Mouse (Mus musculus): ENCODE measurements around the gene Gm10135.
"Not testable (repeated sequence)": the region's sequence is repeated elsewhere in the genome, so short reads cannot be mapped to it uniquely, and the experiment has no call there.

The Gm10135 gene

DNA sequence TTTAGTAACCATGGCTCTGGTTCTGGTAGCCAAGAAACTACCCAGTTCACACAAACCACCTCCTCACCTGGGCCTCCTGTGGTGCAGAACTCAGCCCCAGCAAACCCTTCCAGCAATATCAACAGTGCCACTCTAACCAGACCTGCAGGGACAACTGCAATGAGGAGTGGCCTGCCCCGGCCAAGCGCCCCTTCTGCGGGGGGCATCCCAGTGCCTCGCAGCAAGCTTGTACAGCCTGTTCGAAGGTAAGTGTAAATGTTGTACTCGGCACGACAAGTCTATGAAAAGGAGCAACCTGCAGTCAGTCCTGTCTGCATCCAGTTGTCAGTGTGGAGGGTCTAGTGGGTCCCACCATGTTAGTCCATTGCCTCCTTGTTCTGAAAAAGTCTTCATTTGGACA is at the start of gene Gm10135:
Gene Gm10135 (minus strand): TSS at position 101 of the 400 bp plus-strand sequence.
- DNase-seq = no peak

DNA sequence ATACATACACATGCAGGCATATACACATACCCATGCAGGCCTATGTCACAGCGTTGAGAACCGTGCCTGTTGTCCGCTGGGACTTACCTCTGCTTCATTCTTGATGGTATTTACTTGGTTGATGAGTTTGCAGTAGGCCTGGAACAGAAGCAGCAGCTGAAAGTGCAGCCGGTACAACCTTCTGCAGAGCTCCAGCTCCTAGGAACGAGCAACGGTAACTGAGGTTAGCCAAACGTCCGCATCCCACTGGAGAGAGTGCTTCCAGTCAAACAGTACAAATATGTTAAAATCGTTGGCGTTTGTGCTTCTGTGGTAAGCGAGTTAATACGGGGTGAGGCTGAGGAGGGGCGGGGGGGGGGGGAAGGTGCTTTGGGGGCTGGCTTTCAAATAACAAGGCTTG is 49.3 kb upstream of the Gm10135 start:
- no peak for DNase-seq

DNA sequence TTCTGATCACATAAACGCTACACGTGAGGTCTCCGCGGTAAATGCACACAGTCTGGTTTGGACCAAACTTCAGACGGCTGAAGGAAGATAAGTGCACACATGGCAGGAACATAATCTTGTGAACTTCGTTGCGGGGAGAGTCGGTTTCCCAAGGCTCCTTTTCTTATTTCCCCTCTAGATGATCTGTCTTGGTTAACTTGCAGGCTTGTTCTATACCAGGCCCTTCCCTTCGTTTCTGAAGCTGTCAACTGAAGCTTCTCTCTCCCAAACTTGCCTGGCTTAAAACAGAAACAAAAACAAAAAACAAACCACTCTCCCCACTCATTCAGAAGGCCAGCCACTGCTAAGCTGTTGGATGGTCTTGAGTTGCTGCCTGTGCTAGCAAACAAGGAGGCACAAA is 40.2 kb upstream of the Gm10135 start:
- DNase-seq = no peak

DNA sequence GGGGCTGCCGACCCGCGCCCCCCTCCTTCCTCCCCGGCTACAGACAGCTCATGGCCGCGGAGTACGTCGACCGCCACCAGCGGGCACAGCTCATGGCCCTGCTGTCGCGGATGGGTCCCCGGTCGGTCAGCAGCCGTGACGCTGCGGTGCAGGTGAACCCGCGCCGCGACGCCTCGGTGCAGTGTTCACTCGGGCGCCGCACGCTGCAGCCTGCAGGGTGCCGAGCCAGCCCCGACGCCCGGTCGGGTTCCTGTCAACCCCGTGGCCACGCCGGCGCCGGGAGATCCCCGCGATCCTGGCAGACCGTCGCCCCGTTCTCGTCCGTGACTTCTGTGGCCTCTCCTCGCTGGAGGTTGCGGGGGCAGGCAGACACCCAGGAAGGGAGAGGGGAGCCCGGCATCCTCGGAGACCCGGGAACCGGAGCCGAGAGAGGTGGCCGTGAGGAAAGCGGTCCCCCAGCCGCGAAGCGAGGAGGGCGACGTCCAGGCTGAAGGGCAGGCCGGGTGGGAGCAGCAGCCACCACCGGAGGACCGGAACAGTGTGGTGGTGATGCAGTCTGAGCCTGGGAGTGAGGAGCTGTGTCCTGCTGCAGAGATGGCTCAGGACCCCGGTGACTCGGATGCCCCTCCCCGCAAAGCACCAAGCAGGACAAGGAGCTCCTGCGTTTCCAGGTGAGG is 39.2 kb upstream of the Gm10135 start:
- peak in 1 of 2 experiments; percentile 17 for DNase-seq

DNA sequence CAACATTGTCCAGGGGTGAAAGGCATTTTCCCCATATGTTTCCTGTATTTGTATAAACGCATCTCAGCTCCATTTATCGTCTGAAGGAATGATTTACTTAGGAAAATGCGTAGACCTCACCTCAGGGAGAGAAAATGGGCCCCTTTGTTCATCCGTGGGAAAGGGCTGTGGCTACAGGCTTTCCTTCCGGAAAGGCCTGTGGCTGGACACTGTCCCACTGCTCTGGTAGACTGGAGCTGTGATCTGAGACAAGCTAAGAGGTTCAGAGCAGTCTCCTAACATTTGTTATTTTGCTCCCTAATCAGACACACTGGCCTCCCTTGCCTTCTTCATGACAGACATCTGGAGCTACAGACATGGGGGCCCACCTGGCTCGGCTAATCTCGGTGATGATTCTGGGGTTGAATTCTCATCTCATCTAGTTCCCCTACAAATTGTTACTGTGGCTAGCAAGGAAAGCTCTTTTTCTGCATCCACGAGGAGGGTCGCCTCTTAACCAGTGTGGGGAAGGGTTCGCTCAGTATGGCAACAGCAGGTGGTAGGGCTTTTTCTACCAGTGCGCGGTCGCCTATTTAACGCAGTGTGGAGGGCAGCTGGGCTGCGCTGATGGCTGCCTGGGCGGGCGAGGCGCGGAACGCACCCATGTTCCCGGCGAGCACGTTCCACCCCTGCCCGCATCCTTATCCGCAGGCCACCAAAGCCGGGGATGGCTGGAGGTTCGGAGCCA is 38.5 kb upstream of the Gm10135 start:
- not testable (repeated sequence) for DNase-seq

DNA sequence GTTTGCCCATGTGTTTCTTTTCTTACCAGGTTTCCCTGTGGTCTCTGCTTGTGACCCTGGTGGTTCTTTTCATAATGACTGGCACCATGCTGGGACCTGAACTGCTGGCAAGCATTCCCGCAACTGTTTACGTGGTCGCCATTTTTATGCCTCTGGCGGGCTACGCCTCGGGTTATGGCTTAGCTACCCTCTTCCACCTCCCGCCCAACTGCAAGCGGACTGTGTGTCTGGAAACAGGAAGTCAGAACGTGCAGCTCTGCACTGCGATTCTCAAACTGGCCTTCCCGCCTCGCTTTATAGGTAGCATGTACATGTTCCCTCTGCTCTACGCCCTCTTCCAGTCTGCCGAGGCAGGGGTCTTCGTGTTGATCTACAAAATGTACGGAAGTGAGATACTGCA is 37.3 kb upstream of the Gm10135 start:
- not testable (repeated sequence) for DNase-seq

DNA sequence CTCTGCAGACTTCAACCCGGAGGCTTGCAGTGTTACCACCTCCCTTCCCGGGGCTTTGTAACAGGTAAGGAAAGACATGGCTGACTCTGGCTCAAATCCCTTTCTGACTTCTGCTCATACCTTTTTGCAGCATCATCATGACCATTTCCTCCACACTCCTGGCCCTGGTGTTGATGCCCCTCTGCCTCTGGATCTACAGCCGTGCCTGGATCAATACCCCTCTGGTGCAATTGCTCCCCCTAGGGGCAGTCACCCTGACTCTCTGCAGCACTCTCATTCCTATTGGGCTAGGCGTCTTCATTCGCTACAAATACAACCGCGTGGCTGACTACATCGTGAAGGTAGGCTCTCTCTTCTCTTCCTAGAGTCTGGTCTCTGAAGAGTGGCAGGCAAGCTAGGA is 33.7 kb upstream of the Gm10135 start:
- peak in 1 of 2 experiments; percentile 21 for DNase-seq

DNA sequence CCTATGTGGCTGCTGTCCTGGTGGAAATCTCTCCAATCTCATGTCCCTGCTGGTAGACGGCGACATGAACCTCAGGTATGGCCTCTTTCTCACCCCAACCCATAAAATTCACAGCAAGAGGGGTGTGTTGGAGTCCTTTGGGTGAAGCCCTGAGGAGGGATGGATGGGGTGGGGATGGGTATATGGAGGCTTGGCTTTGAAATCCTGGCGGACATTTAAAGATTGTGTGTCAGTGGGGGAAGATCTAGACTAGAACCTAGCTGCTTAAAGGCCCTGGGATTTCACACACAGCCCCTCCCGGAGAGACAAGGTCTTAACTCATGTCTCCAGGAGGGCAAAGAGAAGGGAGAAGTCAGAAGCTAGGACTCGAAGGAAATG is 33.1 kb upstream of the Gm10135 start:
- no peak for DNase-seq

DNA sequence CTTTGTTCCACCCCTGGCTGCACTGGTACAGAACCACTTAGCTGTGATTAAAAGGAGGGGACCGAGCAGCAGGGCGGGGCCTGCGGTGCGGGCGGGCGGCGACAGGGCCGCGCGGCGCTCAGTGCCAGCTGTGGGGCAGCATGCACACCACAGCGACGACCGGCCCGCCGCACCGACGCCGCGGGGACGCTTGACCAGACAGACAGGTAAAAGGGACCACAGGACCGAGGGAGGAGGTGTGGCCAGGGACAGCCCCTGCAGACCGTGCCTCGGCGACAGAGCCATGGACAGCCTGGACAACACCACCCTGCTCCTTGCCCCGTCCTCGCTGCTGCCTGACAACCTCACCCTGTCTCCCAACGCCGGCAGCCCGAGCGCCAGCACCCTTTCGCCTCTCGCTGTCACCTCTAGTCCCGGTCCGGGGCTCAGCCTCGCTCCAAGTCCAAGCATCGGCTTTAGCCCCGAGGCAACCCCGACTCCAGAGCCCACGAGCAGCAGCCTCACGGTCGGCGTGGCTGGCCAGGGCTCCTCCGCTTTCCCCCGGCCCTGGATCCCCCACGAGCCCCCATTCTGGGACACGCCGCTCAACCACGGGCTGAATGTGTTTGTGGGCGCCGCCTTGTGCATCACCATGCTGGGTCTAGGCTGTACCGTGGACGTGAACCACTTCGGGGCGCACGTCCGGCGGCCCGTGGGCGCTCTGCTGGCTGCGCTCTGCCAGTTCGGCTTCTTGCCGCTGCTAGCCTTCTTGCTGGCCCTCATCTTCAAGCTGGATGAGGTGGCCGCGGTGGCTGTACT is 32.5 kb upstream of the Gm10135 start, which contains the start of gene Slc10a4:
Gene Slc10a4 (plus strand): TSS at position 100 of the 798 bp plus-strand sequence.
- peak; percentile 4 to 52 for DNase-seq

DNA sequence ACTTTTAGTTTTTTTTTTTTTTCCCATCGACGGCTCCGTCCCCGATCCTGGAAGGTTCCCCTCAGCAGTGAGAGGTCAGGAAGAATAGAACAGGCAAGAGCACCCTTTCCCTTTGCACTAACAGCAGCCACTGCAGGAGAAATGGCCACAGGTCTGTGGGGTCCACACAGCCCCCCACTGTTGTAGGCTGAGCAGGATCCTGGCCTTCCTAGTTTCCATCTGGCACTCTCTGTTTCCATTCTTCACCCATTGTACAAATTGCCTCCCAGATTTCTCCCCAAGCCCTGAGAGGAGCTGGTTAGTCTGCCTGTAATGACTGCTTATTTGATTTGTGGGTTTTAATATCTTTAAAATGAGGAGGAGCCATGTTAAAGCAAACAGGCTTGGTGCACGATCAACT is 29.5 kb upstream of the Gm10135 start:
- no peak for DNase-seq

DNA sequence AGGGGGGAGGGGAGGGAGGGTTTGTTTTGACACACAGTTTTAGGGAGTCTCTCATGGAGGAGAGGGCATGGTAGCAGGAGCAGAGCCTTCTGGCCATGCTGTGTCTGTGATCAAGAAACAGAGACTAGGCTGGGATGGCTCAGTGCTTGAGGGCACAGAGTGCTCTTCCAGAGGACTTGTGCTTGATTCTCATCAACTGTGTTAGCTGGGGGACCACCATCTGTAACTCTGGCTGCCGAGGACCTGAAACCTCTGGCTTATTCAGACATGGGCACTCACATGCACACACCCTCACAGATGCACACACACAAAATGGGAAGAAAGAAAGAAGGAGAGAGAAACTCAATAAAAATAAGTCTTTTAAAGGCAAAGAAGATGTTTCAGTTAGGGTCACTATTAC is 24.0 kb upstream of the Gm10135 start:
- not testable (repeated sequence) for DNase-seq

DNA sequence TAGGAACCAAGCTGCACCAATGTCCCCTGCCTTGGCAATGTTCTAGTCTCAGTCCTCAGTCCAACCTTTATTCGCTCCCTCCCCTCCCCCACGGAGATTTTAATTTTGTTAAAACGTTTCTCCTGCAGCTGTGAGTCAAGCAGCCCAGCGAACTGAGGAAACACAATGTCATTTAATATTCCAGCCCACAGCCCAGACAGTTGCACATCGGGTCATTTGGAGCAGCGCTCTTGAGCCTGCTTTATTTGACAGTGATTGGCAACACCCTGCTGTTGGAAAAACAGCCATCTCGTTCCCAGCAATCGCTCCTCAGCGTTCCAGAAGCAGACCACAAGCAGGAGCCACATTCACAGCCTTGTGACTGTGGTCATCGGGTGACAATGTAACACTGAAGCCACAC is 20.9 kb upstream of the Gm10135 start:
- DNase-seq = no peak

DNA sequence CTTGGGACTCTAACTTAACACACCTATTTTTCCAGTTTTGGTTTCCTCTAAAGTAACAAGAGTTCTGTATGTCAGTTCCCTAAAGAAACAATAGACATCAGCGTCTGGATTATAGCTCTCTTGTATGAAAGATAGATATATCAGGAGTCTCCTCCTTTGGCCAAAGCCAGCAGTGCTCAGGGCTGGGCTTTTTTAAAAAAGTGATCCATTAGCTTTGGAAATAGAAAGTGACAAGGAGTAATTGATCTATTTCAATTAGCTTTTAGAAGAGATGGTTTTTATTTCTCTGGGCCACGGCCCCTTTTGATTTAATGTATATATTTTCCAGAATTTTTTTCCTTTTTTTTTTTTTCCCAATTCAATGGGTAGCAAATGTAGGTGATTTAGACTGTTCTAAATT is 20.4 kb upstream of the Gm10135 start:
- DNase-seq = no peak

DNA sequence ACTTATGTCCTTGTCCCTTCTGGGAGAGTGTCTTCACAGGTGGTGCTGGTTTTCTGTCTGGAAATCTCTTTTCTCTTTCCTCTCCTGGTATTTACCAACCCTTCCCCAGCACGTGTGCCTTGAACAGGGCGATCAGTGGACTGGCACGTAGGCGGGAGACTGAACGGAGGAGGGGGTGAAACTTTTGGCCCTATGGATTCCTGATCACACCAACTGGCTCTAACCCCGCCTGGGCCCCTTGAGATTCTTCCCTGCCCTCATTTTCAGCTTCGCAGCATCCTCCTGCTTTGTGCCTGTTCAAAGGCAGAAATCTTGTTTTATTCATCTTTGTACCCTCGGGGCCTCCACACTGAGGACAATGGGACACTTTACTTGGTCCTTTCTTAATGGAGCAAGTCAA is 19.9 kb upstream of the Gm10135 start:
- DNase-seq = no peak

DNA sequence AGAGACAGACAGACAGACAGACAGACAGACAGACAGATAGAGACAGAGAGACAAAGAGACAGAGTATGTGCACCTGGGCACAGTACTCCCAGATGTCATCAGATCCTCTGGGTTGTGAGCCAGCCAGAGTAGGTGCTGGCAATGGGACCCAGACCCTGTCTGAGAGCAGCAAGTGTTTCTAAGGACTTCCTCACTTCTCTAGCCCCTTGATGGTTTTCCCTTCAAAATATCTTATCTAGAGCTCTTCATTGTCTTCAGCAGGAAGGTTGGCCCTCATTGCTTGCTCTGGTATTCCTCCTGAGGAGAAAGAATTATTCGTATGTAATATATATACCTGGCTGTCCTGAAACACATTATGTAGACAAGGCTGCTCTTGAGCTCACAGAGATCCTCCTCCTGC is 18.0 kb upstream of the Gm10135 start:
- DNase-seq = no peak

DNA sequence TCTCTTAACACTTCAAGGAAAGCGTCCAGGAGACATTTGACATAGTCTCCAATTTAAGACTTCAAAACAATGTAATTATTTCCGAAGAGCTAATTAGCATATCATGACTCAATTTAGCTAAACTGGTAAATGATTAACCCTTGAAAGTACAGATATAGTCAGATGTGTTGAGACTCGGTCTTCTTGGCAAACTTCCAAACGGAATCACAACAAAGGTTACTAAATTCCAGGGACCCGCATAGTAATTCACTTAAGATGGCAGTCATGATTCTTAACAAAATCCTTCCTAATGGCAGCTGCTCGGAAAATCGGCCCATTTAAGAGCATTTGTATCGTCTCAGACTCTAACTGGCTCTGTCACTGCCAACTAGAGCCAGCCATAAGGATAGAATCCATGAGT is 15.3 kb upstream of the Gm10135 start:
- no peak for DNase-seq

DNA sequence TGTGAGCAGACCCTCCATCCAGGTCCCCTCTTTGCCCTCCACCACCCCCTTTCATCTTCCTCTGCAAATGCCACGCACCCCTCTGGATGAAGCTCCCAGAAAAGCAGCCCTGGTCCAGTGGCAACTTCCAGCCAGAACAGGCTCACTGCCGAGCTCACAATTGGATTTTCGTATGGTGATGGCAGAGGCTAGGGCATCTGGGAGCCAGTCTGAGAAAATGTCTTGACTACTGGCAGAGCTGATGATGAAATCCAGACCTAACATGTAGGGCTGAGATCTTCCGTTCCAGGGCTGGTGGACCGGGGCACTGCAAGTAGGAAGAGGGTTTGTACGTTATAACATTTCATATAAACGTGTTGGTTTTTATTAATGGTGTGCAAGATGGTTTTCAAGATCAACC is 13.3 kb upstream of the Gm10135 start:
- DNase-seq = no peak

DNA sequence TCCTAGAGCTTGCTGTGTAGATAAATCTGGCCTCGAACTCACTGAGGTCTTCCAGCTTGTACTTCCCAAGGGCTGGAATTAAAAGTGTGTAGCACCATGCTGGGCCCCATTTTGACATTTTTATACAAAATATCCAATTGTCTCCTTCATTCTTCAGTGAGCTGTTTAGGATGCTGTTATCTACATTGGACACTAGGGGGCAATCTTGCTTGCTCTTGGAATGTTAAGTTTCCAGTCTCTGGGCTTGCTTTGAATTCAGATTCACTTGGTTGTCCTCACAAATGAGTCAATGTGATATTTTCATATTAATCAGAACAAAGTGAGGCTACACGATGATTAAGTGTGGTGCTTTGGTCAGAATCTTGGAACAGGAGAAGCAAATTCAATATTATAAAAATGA is 9.6 kb upstream of the Gm10135 start:
- peak; percentile 11 to 30 for DNase-seq

DNA sequence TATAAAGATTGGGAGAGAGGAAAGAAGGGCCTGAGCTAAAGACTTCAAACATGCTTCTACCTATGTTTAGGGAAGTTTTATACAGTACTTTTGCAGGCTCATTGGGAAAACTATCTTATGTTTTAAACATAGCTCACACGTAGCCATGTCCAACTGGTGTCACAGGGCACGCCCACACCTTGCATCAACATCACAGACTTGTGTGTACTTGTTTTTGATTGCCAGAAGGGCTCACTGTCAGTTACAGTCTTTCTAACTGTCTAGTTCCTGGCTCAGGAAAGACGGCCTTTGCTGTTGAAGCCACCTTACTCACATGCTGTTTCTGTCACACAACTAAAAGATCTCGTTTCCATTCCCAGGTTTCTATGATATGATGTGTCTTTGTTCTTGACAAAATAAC is 2.0 kb upstream of the Gm10135 start:
- DNase-seq = no peak

DNA sequence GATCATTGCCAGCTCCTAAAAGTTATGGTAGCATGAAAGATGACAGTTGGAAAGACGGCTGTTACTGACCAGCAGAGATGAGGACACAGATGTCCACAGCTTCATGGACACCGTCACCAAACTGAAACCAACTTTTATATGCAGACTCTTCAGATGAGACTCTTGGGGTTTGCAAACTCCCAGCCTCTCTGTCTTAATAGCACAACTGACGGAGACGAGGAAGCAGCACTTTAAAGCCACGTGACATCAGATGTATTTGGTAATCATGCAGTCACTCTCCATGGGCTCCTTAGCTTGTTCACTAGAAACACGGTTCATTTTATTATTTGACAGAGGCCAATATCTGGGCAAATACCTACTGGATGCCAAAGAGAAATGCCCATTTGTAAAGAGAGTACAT is 1.5 kb upstream of the Gm10135 start:
- no peak for DNase-seq

DNA sequence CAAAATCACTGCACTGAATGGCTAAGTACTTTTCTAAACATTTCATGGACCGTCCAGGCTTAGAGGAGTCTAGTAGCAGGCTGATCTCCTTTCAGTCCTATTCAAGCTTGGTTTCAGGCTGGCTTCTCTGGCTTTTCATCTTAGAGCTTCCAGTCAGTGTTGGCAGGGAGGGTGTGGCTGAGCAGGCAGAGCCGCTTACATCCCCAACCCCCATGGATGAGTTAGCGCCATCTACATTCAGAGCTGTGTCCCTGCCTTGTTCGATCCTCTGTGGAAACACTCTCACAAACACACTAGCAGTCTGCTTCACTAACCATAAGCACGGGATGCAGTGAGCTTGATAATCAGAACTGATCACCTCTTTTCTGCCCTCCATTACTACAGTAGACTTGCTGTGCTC is 1.6 kb downstream of the Gm10135 start:
- DNase-seq = no peak

DNA sequence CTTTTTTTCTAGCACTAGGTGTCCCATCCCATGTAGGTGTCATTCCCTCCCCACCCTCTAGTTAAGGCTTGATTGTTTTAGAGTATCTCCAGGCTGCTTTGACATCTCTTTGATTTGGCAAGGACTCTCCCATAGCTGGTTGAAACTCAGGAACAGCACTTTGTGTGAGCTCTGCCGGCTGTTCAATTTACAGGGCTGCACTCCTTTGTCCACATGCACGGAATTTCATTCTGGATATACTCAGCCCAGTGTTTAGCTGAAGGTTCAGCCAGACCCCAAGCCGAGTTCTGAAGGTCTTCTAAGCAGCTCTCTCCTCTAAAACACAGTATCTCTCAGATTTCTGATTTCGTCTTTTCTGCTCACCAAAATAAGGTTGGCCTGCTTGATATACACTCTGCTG is 2.1 kb downstream of the Gm10135 start:
- no peak for DNase-seq

DNA sequence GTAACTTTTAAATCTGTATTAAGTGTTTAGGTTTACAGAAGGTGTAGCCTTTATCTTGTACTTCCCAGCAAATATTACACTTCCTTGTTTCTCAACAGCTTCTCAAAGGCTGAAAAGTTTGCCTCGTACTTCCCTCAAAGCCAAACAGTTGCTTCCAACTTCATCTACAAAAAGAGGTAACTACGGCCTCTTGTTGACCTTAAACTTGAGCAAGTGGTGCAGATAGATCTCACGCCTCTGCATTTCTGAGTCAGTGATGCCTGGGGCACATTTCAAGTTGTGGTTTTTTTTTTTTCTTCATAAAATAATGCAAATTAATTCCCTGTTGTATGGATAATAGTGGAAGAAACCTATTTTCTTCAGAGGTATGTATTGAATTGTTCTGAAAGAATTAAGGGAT is 8.8 kb downstream of the Gm10135 start:
- DNase-seq = no peak

DNA sequence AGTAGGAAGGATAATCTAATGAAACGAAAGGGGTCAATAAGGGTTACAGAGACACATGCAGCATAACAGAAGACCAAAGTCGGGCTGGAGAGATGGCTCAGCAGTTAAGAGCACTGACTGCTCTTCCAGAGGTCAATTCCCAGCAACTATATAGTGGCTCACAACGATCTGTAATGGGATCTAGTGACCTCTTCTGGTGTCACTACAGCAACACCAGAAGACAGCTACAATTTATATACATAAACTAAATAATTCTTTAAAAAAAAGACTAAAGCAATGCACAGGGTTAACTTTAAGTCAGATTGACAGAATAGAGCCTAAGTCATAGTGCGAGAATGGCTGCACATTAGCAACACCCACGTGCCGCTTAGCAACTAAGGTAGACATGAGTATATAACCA is 14.4 kb downstream of the Gm10135 start:
- DNase-seq = peak in 1 of 2 experiments; percentile 10

All from kidney, postnatal 36 days (tissue).